Mouse (Mus musculus) gastrocnemius, adult 18-20 months (tissue): ENCODE data around the gene Tmem259. TPM values are rescaled to one million over a fixed set of nuclear protein-coding genes. Genes with fewer than 3 reads are reported as not detected.

Experiments
- DNase-seq: peaks from one replicate; pipeline ENCODE4 v3.0.0; 2021; ENCODE audit warnings: low spot score
- total RNA-seq, 2 experiments: library from RNA; stranded (reverse); gene quantifications; 2 replicates each; pipeline ENCODE4 v1.2.3; 2021

Gene Tmem259
- total RNA-seq, 2 experiments from 2014 or later, result 68.7 to 84.2 TPM

GRCm38 (mm10) chr10:80016931-80017330 lies 32.8 kb upstream of the Tmem259 start:
- DNase-seq, result no peak

GRCm38 (mm10) chr10:80016511-80016910 lies 32.4 kb upstream of the Tmem259 start, which contains the start of gene Arhgap45:
Gene Arhgap45 (plus strand): TSS chr10:80016653.
- no peak for DNase-seq

GRCm38 (mm10) chr10:80015583-80015982 lies 31.5 kb upstream of the Tmem259 start:
- no peak for DNase-seq

- DNase-seq, result no peak
These were observed 30.6 kb upstream of the Tmem259 start for GRCm38 (mm10) chr10:80014484-80015290.

GRCm38 (mm10) chr10:80013609-80014008 lies 29.5 kb upstream of the Tmem259 start:
- DNase-seq, result no peak

GRCm38 (mm10) chr10:80011740-80012139 lies 27.6 kb upstream of the Tmem259 start:
- no peak for DNase-seq

GRCm38 (mm10) chr10:80004233-80004705 lies 20.1 kb upstream of the Tmem259 start:
- no peak for DNase-seq

GRCm38 (mm10) chr10:80003374-80004232 lies 19.5 kb upstream of the Tmem259 start:
- DNase-seq, result no peak

- DNase-seq, result no peak
These were observed 18.7 kb upstream of the Tmem259 start for GRCm38 (mm10) chr10:80002829-80003228.

- no peak for DNase-seq
These were observed 17.8 kb upstream of the Tmem259 start for GRCm38 (mm10) chr10:80001945-80002344.

GRCm38 (mm10) chr10:79997819-79998218 lies 13.7 kb upstream of the Tmem259 start:
- no peak for DNase-seq

- peak; percentile 58 for DNase-seq
These were observed 13.1 kb upstream of the Tmem259 start for GRCm38 (mm10) chr10:79997034-79997760.

- DNase-seq, result peak; percentile 98
These were observed 12.3 kb upstream of the Tmem259 start, which contains the start of gene Abca7 for GRCm38 (mm10) chr10:79996272-79997033. Gene Abca7 (plus strand): TSS chr10:79996494.

- DNase-seq, result no peak
These were observed 11.5 kb upstream of the Tmem259 start for GRCm38 (mm10) chr10:79995636-79996035.

- no peak for DNase-seq
These were observed 10.4 kb upstream of the Tmem259 start for GRCm38 (mm10) chr10:79994397-79995115.

- no peak for DNase-seq
These were observed 7.4 kb upstream of the Tmem259 start for GRCm38 (mm10) chr10:79991548-79991947.

- DNase-seq, result no peak
These were observed 7.0 kb upstream of the Tmem259 start for GRCm38 (mm10) chr10:79991099-79991498.

GRCm38 (mm10) chr10:79989870-79990269 lies 5.7 kb upstream of the Tmem259 start:
- no peak for DNase-seq

- no peak for DNase-seq
These were observed 5.2 kb upstream of the Tmem259 start for GRCm38 (mm10) chr10:79989272-79989786.
